Mouse (Mus musculus): ENCODE data around the gene 1700020A23Rik. TPM values are rescaled to one million over a fixed set of nuclear protein-coding genes. Genes with fewer than 3 reads are reported as not detected.

Gene 1700020A23Rik
- polyA plus RNA-seq, 1 experiment from 2014 or later: not detected

Other genes starting within 250 kb of the 1700020A23Rik start
- gene Snrpb, start 225.9 kb upstream of the 1700020A23Rik start, polyA plus RNA-seq (2015; fragmentation: Nextera tagmentation; extraction: Ambion mirVana): 313 and 342 TPM in 2 replicates
- gene Tmc2, start 210.1 kb upstream of the 1700020A23Rik start, polyA plus RNA-seq (2015; fragmentation: Nextera tagmentation; extraction: Ambion mirVana): not detected in 2 replicates
- 237 and 244 TPM in 2 replicates for gene Nop56, start 130.8 kb upstream of the 1700020A23Rik start, polyA plus RNA-seq (2015; fragmentation: Nextera tagmentation; extraction: Ambion mirVana)
- 184 and 188 TPM in 2 replicates for gene Idh3b, start 120.7 kb upstream of the 1700020A23Rik start, polyA plus RNA-seq (2015; fragmentation: Nextera tagmentation; extraction: Ambion mirVana)
- 5.8 and 6.3 TPM in 2 replicates for gene Ebf4, start 110.1 kb upstream of the 1700020A23Rik start, polyA plus RNA-seq (2015; fragmentation: Nextera tagmentation; extraction: Ambion mirVana)
- 21.2 and 27.5 TPM in 2 replicates for gene Cpxm1, start 7.7 kb upstream of the 1700020A23Rik start, polyA plus RNA-seq (2015; fragmentation: Nextera tagmentation; extraction: Ambion mirVana)
- gene Gm28372, start within 50 bp of the 1700020A23Rik start, polyA plus RNA-seq (2015; fragmentation: Nextera tagmentation; extraction: Ambion mirVana): 0.28 and 0.29 TPM in 2 replicates
- 0.22 TPM in 1 of 2 replicates, not detected in the other for gene Tmem239, start 1.2 kb downstream of the 1700020A23Rik start, polyA plus RNA-seq (2015; fragmentation: Nextera tagmentation; extraction: Ambion mirVana)
- gene Vps16, start 19.1 kb downstream of the 1700020A23Rik start, polyA plus RNA-seq (2015; fragmentation: Nextera tagmentation; extraction: Ambion mirVana): 108 and 111 TPM in 2 replicates
- 13.4 and 16.1 TPM in 2 replicates for gene Pced1a, start 19.4 kb downstream of the 1700020A23Rik start, polyA plus RNA-seq (2015; fragmentation: Nextera tagmentation; extraction: Ambion mirVana)
- 136 and 142 TPM in 2 replicates for gene Ptpra, start 45.0 kb downstream of the 1700020A23Rik start, polyA plus RNA-seq (2015; fragmentation: Nextera tagmentation; extraction: Ambion mirVana)
- gene Mrps26, start 158.5 kb downstream of the 1700020A23Rik start, polyA plus RNA-seq (2015; fragmentation: Nextera tagmentation; extraction: Ambion mirVana): 97.0 and 105 TPM in 2 replicates
- 0.38 and 0.86 TPM in 2 replicates for gene Oxt, start 170.9 kb downstream of the 1700020A23Rik start, polyA plus RNA-seq (2015; fragmentation: Nextera tagmentation; extraction: Ambion mirVana)
- 54.5 and 81.6 TPM in 2 replicates for gene Avp, start 177.3 kb downstream of the 1700020A23Rik start, polyA plus RNA-seq (2015; fragmentation: Nextera tagmentation; extraction: Ambion mirVana)
- gene Fastkd5, start 224.8 kb downstream of the 1700020A23Rik start, polyA plus RNA-seq (2015; fragmentation: Nextera tagmentation; extraction: Ambion mirVana): 10.9 and 11.2 TPM in 2 replicates
- 10.0 and 11.6 TPM in 2 replicates for gene Ubox5, start 224.8 kb downstream of the 1700020A23Rik start, polyA plus RNA-seq (2015; fragmentation: Nextera tagmentation; extraction: Ambion mirVana)
- gene Lzts3, start 237.5 kb downstream of the 1700020A23Rik start, polyA plus RNA-seq (2015; fragmentation: Nextera tagmentation; extraction: Ambion mirVana): 17.4 and 17.9 TPM in 2 replicates

Measured in midbrain, embryonic 15.5 days (tissue).